Comparison of ENCODE assay signal across 18 mouse cellular contexts in genomic region chr12:15562826-15563225, GRCm38 (mm10).
"Had no signal": no experiment of that assay in that cellular context is flagged by ENCODE, and none has a peak within 500 bp of the region (broad histone marks: within the 10 kb centered on the region; RNA-seq: fewer than 3 reads in every experiment).

No protein-coding gene starts in this region.

- H3K27me3 ChIP-seq: liver, embryonic 13.5 days; midbrain, embryonic 12.5 days; midbrain, embryonic 15.5 days; neural tube, embryonic 12.5 days; neural tube, embryonic 15.5 days had no signal

- H3K9me3 ChIP-seq: liver, embryonic 13.5 days; midbrain, embryonic 12.5 days; midbrain, embryonic 15.5 days; neural tube, embryonic 12.5 days; neural tube, embryonic 15.5 days had no signal

- H3K4me3 ChIP-seq: layer of hippocampus, adult 2 months; liver, embryonic 13.5 days; midbrain, embryonic 12.5 days; midbrain, embryonic 15.5 days; neural tube, embryonic 12.5 days; neural tube, embryonic 15.5 days had no signal

- H3K36me3 ChIP-seq: liver, embryonic 13.5 days; midbrain, embryonic 12.5 days; midbrain, embryonic 15.5 days; neural tube, embryonic 12.5 days; neural tube, embryonic 15.5 days had no signal

- H3K4me1 ChIP-seq: liver, embryonic 13.5 days had no signal

- DNase-seq: kidney, adult 2 months; kidney, postnatal 25 days; layer of hippocampus, adult 9-11 months; liver, embryonic 13.5 days; lung, adult 2 months; right cerebral cortex, adult 18-20 months; right cerebral cortex, postnatal 14 days; right cerebral cortex, postnatal 4 days; thymus, adult 18-20 months; thymus, postnatal 36 days had no signal

- H3K27ac ChIP-seq: kidney, postnatal 0 days; layer of hippocampus, adult 2 months; liver, embryonic 13.5 days; macrophage; midbrain, embryonic 12.5 days; midbrain, embryonic 15.5 days; neural tube, embryonic 12.5 days; neural tube, embryonic 15.5 days; stomach, postnatal 0 days had no signal
